Mouse (Mus musculus): ENCODE measurements around the gene Psg19.
"Not testable (repeated sequence)": the region's sequence is repeated elsewhere in the genome, so short reads cannot be mapped to it uniquely, and the experiment has no call there.

Gene Psg19

DNA sequence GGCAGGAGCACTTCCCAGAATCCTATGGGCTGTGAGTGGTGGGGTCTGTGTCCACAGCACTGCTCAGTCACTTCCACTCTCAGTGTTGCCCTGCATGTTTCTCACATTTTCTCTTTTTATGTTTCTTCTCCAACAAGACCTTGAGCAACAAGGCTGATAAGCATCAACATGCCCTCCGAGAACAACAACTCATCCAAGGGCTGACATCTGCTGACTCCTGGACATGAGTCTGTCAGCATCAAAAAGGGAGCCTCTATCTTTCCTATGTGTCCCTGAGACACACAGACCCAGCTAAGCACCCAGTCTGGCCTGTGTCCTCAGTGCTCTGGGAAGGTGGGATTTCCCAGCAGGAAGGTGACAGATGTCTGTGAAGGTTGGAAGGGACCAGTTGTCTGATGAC is at the start of gene Psg19:
Psg19 (minus strand) TSS at position 101 of the 400 bp plus-strand sequence.
- no peak for DNase-seq (ENCODE audit: low spot score in 2 of 2)

DNA sequence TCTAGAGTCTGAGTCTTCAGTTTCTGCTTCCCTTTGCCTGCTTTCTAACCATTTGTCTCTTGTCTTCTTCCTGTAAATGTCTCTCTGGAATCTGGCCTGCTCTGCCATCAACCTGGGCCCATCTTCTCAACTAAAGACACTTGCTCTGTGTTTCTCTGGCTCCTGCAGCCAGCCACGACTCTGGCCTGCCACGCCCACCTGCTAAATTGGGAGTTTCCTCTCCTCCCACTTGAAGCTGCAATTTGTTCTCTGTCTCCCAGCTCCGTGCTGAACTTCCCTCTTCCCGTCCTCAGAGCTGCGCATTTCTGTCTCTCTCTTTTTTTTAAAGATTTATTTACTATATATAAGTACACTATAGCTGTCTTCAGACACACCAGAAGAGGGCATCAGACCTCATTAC is 46.5 kb upstream of the Psg19 start:
- no peak for DNase-seq (ENCODE audit: low spot score in 2 of 2)

DNA sequence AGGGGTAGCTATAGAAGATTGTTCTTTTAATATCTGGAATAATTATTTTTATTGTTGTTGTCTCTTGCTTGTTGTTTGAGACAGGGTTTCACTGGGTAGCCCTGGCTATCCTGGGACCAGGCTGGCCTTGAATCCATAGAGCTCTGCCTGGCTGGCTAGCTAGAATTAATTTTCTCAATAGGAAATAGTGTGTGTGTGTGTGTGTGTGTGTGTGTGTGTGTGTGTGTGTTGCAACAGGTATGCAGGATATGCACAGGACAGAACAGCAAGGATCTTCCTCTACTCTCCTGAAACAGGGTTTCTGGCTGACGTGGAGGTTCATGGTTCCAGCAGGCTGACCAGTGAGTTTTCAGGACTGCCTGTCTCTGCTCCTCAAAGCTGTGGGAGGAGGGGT is 42.9 kb upstream of the Psg19 start:
- DNase-seq (ENCODE audit: low spot score in 2 of 2), result no peak

DNA sequence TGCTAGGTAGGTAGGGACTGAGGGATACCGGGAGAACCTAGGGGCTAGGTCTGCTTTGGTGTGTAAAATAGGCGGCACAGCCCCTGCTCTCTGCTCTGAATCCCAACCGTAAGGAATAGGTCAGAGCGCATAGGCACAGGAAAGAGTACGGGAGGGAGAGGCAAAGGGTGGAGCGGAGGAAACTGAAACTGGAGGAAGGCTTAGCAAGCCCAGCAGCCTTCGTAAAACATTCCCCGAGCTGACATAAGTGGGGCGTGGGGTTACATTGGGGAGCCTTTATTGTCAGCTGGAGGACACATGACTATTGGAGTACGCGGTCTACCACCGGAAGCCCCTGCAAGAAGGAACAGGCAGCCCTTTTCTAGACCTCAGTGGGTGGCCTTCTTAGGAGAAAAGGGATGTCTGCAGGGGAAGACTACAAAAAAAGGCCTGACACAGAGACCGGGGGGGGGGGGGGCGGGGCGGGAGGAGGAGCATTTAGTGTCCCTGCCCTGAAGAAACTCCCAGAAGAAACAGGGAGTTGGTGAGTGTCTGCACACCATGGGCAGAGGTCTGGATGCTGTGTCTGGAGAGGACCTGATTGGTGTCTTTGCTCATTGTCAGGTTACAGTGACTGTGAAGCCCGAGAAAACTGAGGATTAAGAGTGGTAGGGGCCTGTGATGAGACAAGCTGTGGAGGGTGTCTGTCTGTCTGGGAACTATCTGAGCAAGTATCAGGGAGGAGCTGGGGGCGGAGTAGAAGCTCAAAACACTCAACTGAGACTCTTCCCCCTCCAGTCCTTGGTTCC is 42.3 kb upstream of the Psg19 start:
- DNase-seq (ENCODE audit: low spot score in 2 of 2), result peak in 1 of 2 experiments; percentile 14

DNA sequence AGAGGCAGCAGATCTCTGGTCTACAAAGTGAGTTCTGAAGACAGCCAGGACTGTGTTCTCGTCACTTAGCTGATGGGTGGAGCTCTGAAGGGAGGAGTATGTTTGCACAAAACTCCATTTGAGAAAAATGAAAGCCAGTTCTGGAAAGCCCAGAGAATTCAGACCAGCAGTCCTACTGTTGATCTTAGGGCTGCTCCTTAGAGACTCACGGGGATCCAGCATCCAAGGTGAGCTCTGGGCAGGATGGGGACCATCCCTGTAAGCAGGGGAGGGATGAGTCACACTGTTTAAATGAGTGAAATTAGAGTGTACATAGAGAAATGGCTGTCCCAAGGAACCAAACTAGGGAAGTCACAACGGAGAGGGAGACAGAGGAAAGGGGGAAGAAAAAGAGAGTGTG is 41.5 kb upstream of the Psg19 start, which contains the start of gene Mill2:
Mill2 (plus strand) TSS at position 102 of the 400 bp plus-strand sequence.
- no peak for DNase-seq (ENCODE audit: low spot score in 2 of 2)

DNA sequence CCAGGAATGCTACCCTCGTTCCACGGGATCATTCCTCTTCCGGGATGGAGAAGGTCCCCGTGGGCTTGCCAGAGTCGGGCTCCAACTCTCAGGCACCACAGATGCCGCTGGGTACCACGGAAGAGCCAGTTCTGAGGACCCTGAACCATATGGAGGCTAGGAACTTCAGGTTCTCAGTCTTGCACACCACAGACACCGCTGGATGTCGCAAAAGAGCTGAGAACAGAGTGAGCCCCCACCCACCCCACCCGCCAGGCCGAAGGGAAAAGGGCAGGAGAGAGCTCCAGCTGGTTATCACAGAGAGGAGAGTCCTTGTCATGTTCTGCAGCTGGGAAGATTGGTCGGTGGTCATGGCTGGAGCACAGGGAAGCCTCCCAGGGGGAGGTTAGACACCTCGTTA is 34.0 kb upstream of the Psg19 start:
- DNase-seq (ENCODE audit: low spot score in 2 of 2), result no peak

DNA sequence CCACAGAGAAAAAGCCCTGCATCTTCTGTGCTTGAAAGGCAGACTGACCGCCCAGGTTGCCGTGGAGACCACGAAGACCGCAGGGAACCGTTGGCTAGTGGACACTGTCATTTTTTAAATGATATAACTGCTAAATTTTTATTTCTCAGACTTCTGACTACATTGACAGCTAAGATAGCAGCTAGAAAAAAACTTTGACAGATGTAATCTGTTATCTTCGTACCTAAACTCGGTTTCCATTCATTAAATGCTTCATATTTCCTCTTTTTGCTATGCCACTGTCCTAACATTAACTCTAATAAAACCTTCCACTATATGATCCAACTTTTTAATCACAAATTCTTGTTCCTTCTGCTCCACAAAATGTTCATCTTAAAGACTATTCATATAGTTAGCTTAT is 31.2 kb upstream of the Psg19 start:
- DNase-seq (ENCODE audit: low spot score in 2 of 2), result no peak

DNA sequence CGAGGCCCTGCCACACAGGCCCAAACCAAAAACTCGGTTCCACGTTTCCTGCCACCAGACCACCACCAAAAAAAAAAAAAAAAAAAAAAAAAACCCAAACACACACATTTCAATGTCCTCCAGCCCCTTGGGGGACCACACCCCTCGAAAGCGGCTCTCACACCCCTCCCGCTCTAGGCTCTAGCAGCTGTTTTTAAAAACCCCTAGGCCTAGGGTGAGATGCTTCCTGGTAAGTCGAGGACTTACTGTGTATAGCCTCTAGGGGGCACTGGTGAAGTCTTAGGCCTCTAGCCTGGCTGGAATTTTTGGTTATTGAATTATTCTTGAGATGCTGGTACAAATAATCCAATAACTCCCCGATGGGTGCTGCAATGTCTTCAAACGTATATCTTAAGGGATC is 30.3 kb upstream of the Psg19 start:
- no peak for DNase-seq (ENCODE audit: low spot score in 2 of 2)

DNA sequence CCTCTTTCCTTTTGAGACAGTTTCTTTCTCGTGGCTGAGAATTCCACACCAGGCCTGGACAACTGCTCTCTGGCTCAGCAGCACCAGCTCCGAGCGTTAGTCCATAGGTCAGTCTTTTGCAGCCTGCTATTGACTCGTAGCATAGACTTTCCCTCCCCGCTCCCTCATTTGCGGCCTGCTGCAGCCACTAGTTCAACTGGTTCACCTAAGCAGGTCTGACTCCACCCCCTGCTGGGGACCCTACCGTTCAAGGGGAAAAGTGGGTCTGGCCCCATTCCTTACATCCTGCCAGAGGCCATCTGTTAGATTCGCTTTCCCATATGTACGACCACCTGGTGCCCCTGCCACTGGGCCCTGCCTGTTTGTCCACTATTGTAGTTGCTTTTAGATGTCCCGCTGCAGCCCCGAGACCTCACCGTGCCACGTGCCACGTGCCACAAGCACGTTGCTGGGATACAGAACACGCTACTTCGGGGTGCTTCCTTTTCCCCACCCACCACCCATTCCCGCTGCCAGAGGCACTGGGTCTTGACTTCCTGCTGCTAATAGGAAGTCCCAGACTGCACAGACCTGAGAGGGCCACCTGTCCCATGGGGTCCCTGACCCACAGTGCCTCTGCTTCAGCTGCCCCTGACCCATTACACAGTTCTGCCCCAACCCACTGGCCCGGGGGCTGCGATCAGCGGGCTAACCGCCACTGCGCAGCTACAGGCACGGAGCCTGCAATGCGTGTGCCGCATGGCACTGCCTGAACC is 29.6 kb upstream of the Psg19 start:
- DNase-seq (ENCODE audit: low spot score in 2 of 2), result no peak

DNA sequence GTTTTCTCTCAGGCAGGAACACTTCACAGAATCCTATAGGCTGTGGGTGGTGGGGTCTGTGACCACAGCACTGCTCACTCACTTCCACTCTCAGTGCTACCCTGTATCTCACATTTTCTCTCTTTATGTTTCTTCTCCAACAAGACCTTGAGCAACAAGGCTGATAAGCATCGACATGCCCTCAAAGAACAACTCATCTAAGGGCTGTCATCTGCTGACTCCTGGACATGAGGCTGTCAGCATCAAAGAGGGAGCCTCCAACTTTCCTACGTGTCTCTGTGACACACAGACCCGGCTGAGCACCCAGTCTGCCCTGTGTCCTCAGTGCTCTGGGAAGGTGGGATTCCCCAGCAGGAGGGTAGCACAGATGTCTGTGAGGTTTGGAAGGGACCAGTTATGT is 23.2 kb upstream of the Psg19 start, which contains the start of gene Psg17:
Psg17 (minus strand) TSS at position 101 of the 400 bp plus-strand sequence.
- no peak for DNase-seq (ENCODE audit: low spot score in 2 of 2)

DNA sequence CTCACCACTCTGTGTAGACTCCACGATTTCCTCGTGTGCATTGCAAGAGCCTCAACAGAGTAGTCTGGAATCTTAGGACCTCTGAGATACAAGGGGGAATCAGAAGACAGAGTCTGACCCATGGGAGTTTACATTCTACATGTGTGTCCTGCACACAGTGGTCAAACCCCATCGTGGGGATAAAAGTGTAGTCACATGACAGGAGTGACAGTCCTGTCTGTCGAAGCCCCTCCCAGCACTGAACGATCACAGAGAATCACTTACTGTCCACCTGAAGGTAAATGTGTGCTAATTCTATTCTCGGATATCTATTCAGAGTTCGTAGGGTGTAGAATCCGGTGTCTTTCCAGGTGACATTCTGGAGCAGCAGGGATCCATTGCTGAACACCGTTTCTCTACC is 20.0 kb upstream of the Psg19 start:
- DNase-seq (ENCODE audit: low spot score in 2 of 2), result no peak

DNA sequence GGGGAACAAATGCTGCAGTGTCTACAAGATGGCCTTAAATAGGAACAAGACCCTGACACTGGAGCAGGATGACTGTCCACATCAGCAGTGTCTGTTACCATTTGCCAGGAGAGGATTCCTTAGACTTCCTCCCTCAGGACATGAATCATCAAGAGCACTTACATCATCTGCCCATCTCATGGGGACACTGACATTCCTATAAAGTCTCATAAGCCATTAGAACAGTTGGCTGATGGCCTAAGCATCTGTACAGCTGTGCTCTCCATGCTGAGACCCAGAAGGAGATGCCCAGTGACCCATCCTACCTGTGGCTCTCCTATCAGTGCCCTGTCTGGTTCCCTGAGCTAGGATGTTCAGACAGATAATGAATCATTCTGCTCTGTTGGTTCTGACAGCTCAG is 5.2 kb upstream of the Psg19 start:
- DNase-seq (ENCODE audit: low spot score in 2 of 2), result no peak

DNA sequence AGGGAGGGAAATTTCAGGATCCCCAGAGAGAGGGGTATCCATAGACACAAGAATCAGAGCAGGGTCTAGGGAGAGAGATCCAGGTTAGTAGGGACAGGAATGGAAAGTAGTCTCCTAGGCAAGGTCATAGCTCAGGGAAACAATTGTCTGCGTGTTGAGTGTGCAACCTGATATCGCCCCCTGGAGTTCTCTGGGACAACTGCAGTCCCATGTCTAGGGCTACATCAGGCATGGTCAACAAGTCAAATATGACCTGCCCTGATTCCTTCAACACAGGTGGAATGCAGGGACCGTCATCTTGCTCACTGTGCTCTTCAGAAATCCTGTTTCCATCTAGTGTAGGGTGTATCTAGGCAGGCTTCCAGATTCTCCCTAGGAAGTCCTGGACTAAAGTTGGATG is 809 bp upstream of the Psg19 start:
- DNase-seq (ENCODE audit: low spot score in 2 of 2), result no peak

DNA sequence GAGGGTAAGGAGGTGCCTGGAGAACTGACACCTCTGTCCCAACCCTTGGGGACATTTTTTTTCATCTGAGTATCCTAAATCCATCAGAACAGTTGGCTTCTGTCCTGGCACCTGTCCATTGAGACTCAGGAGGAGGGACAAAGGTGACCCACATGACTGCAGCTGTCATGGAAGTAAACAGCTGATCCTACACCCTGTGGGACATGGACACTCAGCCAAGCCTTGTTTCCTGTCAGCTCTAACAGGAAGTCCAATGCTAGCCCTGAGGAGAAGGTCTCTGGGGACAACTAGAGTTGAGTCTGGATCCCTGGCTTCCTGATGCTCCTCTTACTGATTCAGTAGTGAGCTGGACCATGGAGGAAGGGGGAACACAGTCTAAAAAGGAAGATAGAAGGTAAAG is 7.6 kb downstream of the Psg19 start:
- not testable (repeated sequence) for DNase-seq (ENCODE audit: low spot score in 2 of 2)

DNA sequence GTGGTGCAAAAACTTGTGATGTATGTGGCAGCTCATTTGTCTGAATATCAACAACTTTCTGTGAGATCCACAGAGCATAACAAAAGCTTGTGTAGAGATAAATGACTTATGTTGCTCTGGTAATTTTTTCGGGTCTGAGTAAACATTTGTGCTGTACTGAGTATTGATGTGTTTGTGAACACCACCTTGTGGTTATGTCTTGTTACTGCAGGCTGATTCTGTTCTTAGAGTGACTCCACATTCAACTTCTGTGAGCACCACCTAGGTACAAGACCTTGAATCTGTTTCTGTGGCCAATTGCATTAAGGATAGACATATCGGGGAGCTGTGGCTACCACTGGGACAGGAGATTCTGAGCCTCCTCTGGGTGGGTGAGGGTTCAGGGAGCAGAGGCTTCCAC is 17.0 kb downstream of the Psg19 start:
- DNase-seq (ENCODE audit: low spot score in 2 of 2), result not testable (repeated sequence)

DNA sequence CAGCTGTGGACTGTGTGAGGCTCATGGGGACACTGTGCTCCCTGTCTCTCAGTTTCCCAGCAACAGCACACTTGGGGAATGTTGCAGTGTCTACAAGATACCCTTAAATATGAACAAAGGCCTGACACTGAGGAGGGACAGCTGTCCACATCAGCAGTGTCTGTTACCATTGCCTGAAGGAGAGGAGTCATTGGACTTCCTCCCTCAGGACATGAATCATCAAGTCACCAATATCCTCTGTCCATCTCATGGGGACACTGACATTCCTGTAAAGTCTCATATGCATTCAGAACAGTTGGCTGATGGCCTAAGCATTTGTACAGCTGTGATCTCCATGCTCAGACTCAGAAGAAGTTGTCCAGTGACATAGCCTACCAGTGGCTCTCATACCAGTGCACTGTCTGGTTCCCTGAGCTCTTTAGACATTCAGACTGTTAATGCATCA is 19.0 kb downstream of the Psg19 start:
- no peak for DNase-seq (ENCODE audit: low spot score in 2 of 2)

DNA sequence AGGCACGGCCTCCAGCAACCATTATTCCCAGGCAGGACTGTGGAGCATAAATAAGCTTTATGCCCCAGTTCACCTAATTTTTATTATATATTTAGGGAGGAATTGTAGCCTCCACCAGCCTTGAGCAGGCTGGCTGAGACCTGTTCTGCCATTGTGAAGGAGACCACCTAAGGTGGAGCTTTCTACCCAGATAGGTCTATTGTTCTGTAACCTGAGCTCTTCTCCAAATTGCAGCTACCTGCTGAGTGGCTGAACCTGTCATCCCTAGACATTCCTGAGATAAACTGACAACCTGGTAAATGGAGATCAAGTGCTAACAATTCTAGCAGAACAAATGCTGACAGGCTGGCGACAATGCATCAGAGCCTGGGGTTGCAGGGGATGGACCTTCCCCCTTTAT is 35.4 kb downstream of the Psg19 start:
- not testable (repeated sequence) for DNase-seq (ENCODE audit: low spot score in 2 of 2)

DNA sequence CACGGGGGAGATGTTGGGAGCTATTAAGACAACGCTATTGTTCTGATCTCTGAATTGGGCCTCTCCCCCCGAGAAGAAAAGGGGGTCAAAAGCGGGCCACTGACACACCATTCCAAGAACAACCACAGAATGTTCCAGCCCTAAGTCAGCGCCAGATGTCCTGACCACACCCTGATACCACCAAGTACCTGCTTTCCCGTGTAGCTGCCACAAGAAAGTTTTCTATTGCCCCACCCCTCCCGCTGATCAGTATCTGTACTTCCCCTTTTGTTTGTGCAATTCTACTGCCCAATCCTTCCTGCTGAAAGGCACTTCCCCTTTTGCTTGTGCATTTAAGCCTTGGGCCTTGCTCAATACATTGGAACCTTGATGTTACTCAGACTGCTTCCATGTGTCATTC is 38.2 kb downstream of the Psg19 start:
- not testable (repeated sequence) for DNase-seq (ENCODE audit: low spot score in 2 of 2)

DNA sequence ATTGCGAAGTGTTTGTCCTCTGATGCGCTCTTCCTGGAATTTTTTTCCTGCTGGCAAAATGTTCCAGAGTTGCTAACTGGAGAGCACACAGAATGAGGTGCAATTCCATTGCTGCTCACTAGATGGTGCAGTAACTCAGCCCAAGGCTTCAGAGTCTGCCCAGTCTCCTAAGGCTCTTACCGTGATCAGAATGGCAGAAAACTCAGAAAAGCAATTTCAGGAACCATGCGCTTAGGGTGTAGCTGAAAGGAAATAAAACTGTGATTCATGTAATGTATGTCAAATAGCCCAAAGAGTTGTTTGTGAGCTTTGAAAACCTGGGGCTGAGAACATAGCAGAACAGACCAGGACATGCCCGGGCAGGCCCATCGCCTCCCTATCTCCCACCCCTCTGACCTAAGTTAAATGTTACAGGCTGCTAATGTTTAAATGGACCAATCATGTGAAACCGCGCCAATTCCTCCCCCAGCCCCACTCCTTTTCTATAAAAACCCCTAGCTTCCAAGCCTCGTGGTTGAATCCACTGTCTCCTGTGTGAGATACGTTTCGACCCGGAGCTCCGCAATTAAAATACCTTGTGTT is 48.3 kb downstream of the Psg19 start:
- peak in 1 of 2 experiments; percentile 5 for DNase-seq (ENCODE audit: low spot score in 2 of 2)

DNA sequence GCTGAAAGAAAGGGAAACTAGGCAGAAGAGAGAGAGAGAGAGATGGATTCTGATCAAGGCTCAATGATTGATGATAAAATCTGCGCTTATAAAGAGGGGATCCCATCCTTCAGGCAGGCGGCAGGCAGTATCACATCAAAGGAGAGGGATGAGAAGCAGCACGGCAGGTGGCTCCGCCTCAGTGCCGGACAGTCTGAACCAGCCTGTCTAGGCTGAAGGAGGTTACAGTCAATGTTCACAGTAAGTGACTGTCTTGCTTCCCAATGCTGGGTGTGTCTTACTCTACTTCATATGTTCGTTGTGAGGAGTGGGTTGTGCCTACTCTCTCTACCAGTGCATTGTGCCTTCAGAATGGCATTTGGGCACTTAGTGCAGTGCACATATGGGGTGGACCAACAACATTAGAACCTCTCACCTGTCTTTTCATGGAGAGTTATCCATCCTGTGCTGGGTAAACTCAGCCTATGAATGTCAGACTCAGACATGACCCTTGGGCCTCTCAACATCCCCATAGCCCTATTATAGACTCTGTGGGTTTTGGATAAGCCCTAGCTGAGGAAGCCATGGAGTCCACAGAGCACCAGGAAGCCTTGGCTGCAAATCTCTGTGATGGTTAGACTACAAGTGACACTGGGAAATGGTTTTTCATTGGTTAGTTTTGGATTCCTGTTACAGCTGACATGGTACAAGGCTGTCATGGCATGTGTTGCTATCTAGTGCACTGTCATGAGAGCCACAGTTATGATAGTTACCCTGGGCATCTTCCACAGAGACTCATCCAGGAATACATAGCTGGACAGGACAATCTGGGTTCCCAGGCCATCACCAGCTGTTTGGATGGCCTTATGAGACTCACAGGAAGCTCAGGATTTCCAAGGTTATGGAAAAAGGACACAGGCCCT is 49.1 kb downstream of the Psg19 start:
- DNase-seq (ENCODE audit: low spot score in 2 of 2), result no peak

DNA sequence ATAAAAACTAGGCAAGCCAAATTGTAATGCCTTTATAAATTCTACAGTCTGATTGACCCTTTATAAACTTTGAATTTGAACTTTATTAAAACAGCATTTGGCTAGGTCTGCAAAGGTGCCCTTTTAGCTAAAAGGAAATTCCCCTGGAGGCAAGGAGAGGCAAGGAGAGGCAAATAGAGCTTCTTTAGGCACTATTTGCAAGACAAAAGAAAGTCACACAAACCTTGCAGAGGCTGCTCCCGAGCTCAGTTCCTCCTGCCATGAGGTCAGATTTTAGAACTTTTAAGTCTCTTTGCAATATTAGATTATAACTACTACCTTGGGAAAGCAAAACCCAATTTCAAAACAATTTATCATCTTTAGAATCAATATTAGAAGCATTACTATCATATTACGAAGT is 50.9 kb downstream of the Psg19 start:
- not testable (repeated sequence) for DNase-seq (ENCODE audit: low spot score in 2 of 2)
